Mouse (Mus musculus) heart, adult 11 months (tissue): Measurements from ENCODE around the gene Spcs2.

Experiments used
- DNase-seq: peaks from one replicate; pipeline ENCODE4 v3.0.0; 2022

The Spcs2 gene

GRCm38 (mm10) chr7:99858813-99859585, 4.3 kb downstream of the Spcs2 start, which contains the start of gene Xrra1:
TSS of gene Xrra1 (plus strand) at chr7:99859116.
- DNase-seq = peak; percentile 100

GRCm38 (mm10) chr7:99858175-99858812, 5.0 kb downstream of the Spcs2 start:
- no peak for DNase-seq

- no peak for DNase-seq
Measured at GRCm38 (mm10) chr7:99856266-99856861, 6.9 kb downstream of the Spcs2 start.

GRCm38 (mm10) chr7:99854311-99854710, 9.0 kb downstream of the Spcs2 start:
- peak; percentile 82 for DNase-seq

- DNase-seq = peak; percentile 57
Measured at GRCm38 (mm10) chr7:99853350-99853749, 9.9 kb downstream of the Spcs2 start.

- peak; percentile 68 for DNase-seq
Measured at GRCm38 (mm10) chr7:99851618-99852017, 11.6 kb downstream of the Spcs2 start.

- peak; percentile 63 for DNase-seq
Measured at GRCm38 (mm10) chr7:99851121-99851520, 12.1 kb downstream of the Spcs2 start.

- peak; percentile 12 for DNase-seq
Measured at GRCm38 (mm10) chr7:99850534-99850933, 12.7 kb downstream of the Spcs2 start.

- peak; percentile 44 for DNase-seq
Measured at GRCm38 (mm10) chr7:99845533-99846236, 17.6 kb downstream of the Spcs2 start.

GRCm38 (mm10) chr7:99838241-99838640, 25.0 kb downstream of the Spcs2 start:
- DNase-seq = no peak

- peak; percentile 49 for DNase-seq
Measured at GRCm38 (mm10) chr7:99837358-99838071, 25.7 kb downstream of the Spcs2 start.

GRCm38 (mm10) chr7:99836781-99837180, 26.5 kb downstream of the Spcs2 start:
- no peak for DNase-seq

- DNase-seq = peak; percentile 29
Measured at GRCm38 (mm10) chr7:99834314-99834853, 28.9 kb downstream of the Spcs2 start.

GRCm38 (mm10) chr7:99833846-99834222, 29.4 kb downstream of the Spcs2 start:
- no peak for DNase-seq

- DNase-seq = peak; percentile 64
Measured at GRCm38 (mm10) chr7:99833115-99833845, 30.0 kb downstream of the Spcs2 start.

- peak; percentile 99 for DNase-seq
Measured at GRCm38 (mm10) chr7:99828083-99828570, 35.1 kb downstream of the Spcs2 start, which contains the start of gene Neu3. TSS of gene Neu3 (minus strand) at chr7:99828417.

GRCm38 (mm10) chr7:99826096-99826495, 37.2 kb downstream of the Spcs2 start:
- peak; percentile 28 for DNase-seq

GRCm38 (mm10) chr7:99825511-99825910, 37.8 kb downstream of the Spcs2 start:
- DNase-seq = peak; percentile 91

- peak; percentile 84 for DNase-seq
Measured at GRCm38 (mm10) chr7:99824649-99825483, 38.4 kb downstream of the Spcs2 start.

GRCm38 (mm10) chr7:99823045-99823663, 40.1 kb downstream of the Spcs2 start:
- DNase-seq = peak; percentile 80
